Mouse (Mus musculus): ENCODE data around the gene Aatf.

The Aatf gene

DNA sequence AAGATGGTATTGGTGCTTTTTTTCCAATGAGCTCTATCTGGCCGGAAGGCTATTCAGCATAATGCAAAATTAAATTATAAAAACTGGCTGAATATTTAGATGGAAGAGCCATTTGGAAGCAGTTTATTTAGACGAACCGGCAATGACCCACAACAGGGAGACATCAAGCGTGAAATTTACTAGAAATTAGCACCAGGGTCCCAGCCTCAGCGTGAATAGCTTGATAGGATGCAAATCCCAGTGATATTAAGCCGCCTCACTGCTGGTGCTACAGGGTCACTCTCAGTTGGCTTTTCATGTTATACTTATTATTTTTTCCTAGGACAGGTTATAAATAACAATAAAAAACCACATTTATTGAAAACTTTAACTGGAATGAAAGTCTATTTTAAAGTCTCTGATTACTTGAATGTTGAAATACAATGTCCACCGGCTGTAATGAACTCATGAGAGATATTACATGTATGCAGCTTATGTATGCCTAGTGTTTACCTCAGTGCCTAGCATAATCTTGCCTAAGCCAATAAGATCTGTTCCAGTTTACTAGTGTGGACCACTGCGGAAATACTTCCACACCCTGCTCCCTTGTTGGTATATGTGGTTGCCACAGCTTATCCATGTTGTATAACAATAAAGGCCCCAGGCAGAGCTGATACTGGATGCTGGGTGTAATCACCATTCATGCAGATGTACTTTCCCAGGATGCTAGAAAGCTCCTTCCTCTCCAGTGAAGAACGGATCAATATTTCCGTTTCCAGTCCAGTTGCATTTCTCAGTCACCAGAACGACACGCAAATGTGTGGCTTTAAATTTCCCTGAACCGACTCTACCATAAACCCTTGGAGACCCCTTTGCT, 136.6 kb downstream of the Aatf start:
- no peak for DNase-seq (ENCODE audit: low read depth in 1 of 2, low spot score in 2 of 2)

DNA sequence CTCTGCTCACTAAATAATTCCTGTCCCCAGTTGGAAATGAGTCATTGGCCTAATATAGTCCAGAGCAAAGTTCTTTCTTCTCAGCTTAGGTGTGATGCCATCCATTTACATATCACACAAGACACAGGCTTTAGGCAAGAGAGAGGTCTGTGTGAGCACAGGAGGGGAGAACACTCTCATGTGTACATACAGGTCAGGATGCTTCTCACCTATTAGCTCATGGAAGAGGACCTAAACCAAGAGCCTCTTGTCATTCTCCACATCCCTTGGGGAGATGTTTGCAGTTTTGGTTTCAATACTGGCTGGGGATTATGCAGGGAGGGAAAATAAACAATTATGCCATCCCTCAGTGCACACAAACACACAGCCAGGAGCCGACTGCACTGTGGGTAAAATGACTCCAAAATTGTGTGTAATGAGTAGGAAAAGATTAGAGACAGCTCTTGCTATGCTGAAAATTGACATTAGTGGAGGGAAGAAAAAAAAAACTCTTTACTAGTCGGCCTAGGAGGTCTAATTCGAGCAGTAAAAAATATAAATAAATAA, 137.3 kb downstream of the Aatf start:
- DNase-seq (ENCODE audit: low read depth in 1 of 2, low spot score in 2 of 2): no peak

DNA sequence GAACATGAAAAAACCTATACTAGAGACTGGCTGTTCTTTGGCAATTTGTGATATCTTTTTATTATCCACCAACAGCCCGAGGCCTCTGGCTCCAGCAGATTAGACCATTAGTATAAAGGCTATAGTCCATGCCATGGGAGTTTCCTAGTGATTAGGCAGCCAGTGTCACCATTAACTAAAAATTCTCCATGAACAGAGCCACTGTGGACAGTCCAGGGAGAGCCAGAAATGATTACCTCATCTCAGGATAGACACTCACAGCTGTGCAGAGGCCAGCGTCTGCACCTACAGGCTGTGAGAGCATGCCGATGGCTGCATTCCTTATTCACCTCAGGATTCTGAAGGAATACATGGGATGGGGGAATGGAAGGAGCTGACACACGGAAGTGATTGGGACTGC, 140.2 kb downstream of the Aatf start:
- DNase-seq (ENCODE audit: low read depth in 1 of 2, low spot score in 2 of 2): no peak

Measured in monocyte, adult 2 months (primary cell).